8 mouse cellular contexts compared by ENCODE assay signal in genomic region chr10:40347461-40347954, GRCm38 (mm10). TPM values are rescaled to one million over a fixed set of nuclear protein-coding genes. Genes with fewer than 3 reads are reported as not detected.
A peak's percentile ranks its signal among the peaks of the same experiment; 100 is the strongest.
DNase-seq lines count a peak whose midpoint lies in the region; ATAC-seq lines count a peak whose summit lies in the region.

No protein-coding gene starts in this region.

- 74% methylated on average over 9 of the region's 9 CpGs for WGBS in hindbrain, embryonic 14.5 days
- WGBS in neural tube, embryonic 15.5 days = 69% methylated on average over 9 of the region's 9 CpGs

- H3K4me2 ChIP-seq in hindbrain, embryonic 14.5 days (replicated peaks) = peak overlapping the region; percentile 59
- peak overlapping the region; percentile 75 for H3K4me2 ChIP-seq in neural tube, embryonic 15.5 days

- no peaks in the 10 kb centered on the region for H3K9me3 ChIP-seq in megakaryocyte, embryonic 14.5 days
- H3K9me3 ChIP-seq in hindbrain, embryonic 14.5 days (ENCODE audit: control insufficient read depth, low read length) = no peaks in the 10 kb centered on the region
- H3K9me3 ChIP-seq in neural tube, embryonic 15.5 days (replicated peaks) = no peaks in the 10 kb centered on the region

- peaks cover 8% of the 10 kb centered on the region for H3K36me3 ChIP-seq in megakaryocyte, embryonic 14.5 days (replicated peaks; ENCODE audit: low read length)
- no peaks in the 10 kb centered on the region for H3K36me3 ChIP-seq in hindbrain, embryonic 14.5 days (replicated peaks; ENCODE audit: control insufficient read depth, insufficient read depth)
- H3K36me3 ChIP-seq in neural tube, embryonic 15.5 days = no peaks in the 10 kb centered on the region

- DNase-seq in brain, adult 2 months (ENCODE audit: low read depth, low spot score) = peak; percentile 57
- no peak for DNase-seq in hindbrain, embryonic 14.5 days (ENCODE audit: low spot score)
- DNase-seq in T-cell, adult 2 months (ENCODE audit: low spot score) = no peak
- no peak for DNase-seq in layer of hippocampus, adult 18-20 months (ENCODE audit: low spot score in 2 of 2)
- DNase-seq in adrenal gland, adult 2 months = no peak

- ATAC-seq in megakaryocyte, adult 5-6 weeks (ENCODE audit: poor library complexity, severe bottlenecking) = no peak
- no peak for ATAC-seq in hindbrain, embryonic 14.5 days (ENCODE audit: low FRiP score)
- ATAC-seq in neural tube, embryonic 15.5 days (ENCODE audit: low FRiP score) = no peak

- H3K27ac ChIP-seq in hindbrain, embryonic 14.5 days = no peak overlapping the region
- no peak overlapping the region for H3K27ac ChIP-seq in neural tube, embryonic 15.5 days (replicated peaks)

- peaks cover 48% of the 10 kb centered on the region for H3K4me1 ChIP-seq in megakaryocyte, embryonic 14.5 days
- H3K4me1 ChIP-seq in hindbrain, embryonic 14.5 days (replicated peaks; ENCODE audit: control insufficient read depth, insufficient read depth, low read length) = peaks cover 20% of the 10 kb centered on the region
- H3K4me1 ChIP-seq in neural tube, embryonic 15.5 days = peaks cover 24% of the 10 kb centered on the region

- no peaks in the 10 kb centered on the region for H3K27me3 ChIP-seq in megakaryocyte, embryonic 14.5 days (replicated peaks)
- no peaks in the 10 kb centered on the region for H3K27me3 ChIP-seq in hindbrain, embryonic 14.5 days (ENCODE audit: control insufficient read depth, insufficient read depth, low read length)
- no peaks in the 10 kb centered on the region for H3K27me3 ChIP-seq in neural tube, embryonic 15.5 days (replicated peaks)

- no peak overlapping the region for H3K9ac ChIP-seq in hindbrain, embryonic 14.5 days
- H3K9ac ChIP-seq in neural tube, embryonic 15.5 days (replicated peaks) = no peak overlapping the region

- H3K4me3 ChIP-seq in megakaryocyte, embryonic 14.5 days (replicated peaks) = peak overlapping the region; percentile 99
- H3K4me3 ChIP-seq in hindbrain, embryonic 14.5 days (replicated peaks; ENCODE audit: low read length) = 0 out of 2 replicates have a peak overlapping the region, but pooled peaks have one; percentile 94
- H3K4me3 ChIP-seq in neural tube, embryonic 15.5 days (replicated peaks) = peak overlapping the region; percentile 93; the same call in 1 of the 2 replicates

RNA-seq across cellular contexts. Expression of gene Cdk19, which starts 8.1 kb away (rescaled TPM):
- 4.8 and 7.2 TPM in 2 replicates for polyA plus RNA-seq in megakaryocyte, embryonic 14.5 days (2012; ENCODE audit: insufficient read depth, low replicate concordance)
- 58.0 and 68.0 TPM in 2 replicates for total RNA-seq in megakaryocyte, adult 5-6 weeks (2015)
- 55.6 and 60.3 TPM in 2 replicates for total RNA-seq in megakaryocyte, adult 5-6 weeks (2017)
- 14.4 and 15.2 TPM in 2 replicates for polyA plus RNA-seq in hindbrain, embryonic 14.5 days (2014; fragmentation: Nextera tagmentation; extraction: Ambion mirVana)
- polyA plus RNA-seq in neural tube, embryonic 15.5 days (2015; fragmentation: Nextera tagmentation; extraction: Ambion mirVana) = 9.7 and 9.9 TPM in 2 replicates
- 10 to 100 TPM; 35.6 to 36.3 TPM for total RNA-seq in layer of hippocampus, adult 18-20 months (2021)
- total RNA-seq in adrenal gland, adult 2 months (2021) = 10 to 100 TPM in 1 of 2 experiments, 1 to 10 TPM in 1; 8.7 to 12.7 TPM
- polyA plus RNA-seq in adrenal gland, adult 2 months (2012; rRNA removed) = 5.2 and 5.8 TPM in 2 replicates

RNA-seq across cellular contexts. Expression of gene Amd1, which starts 45.5 kb away (rescaled TPM):
- polyA plus RNA-seq in megakaryocyte, embryonic 14.5 days (2012; ENCODE audit: insufficient read depth, low replicate concordance) = 0.79 and 10.4 TPM in 2 replicates
- 62.7 and 67.7 TPM in 2 replicates for total RNA-seq in megakaryocyte, adult 5-6 weeks (2015)
- 76.9 and 77.4 TPM in 2 replicates for total RNA-seq in megakaryocyte, adult 5-6 weeks (2017)
- polyA plus RNA-seq in hindbrain, embryonic 14.5 days (2014; fragmentation: Nextera tagmentation; extraction: Ambion mirVana) = 47.5 and 57.4 TPM in 2 replicates
- polyA plus RNA-seq in neural tube, embryonic 15.5 days (2015; fragmentation: Nextera tagmentation; extraction: Ambion mirVana) = 41.2 and 43.9 TPM in 2 replicates
- 10 to 100 TPM; 91.5 to 95.0 TPM for total RNA-seq in layer of hippocampus, adult 18-20 months (2021)
- total RNA-seq in adrenal gland, adult 2 months (2021) = 10 to 100 TPM; 39.5 to 47.5 TPM
- 1.8 and 2.0 TPM in 2 replicates for polyA plus RNA-seq in adrenal gland, adult 2 months (2012; rRNA removed)
